Mouse (Mus musculus) erythroid progenitor cell, adult 5-6 weeks (primary cell): ENCODE measurements at regions not wholly inside any gene's neighbourhood (a gene's known extent, or its start where the extent isn't known, plus 50 kb on each side); places are given as distances from the start of the nearest gene placed in this dataset.

Experiments used
- ATAC-seq: replicated peaks from 2 replicates; pipeline ENCODE4 v1.8.0; 2016; ENCODE audit warnings: moderate number of reproducible peaks, mild to moderate bottlenecking, moderate TSS enrichment, inconsistent platforms; ENCODE audit not compliant: poor library complexity, low FRiP score, severe bottlenecking

- ATAC-seq, result no peak
These were observed 52.8 kb upstream of the Eci2 start for GRCm38 (mm10) chr13:35079685-35080084.

GRCm38 (mm10) chr13:35085386-35085785, 58.5 kb upstream of the Eci2 start:
- ATAC-seq, result no peak

DNA sequence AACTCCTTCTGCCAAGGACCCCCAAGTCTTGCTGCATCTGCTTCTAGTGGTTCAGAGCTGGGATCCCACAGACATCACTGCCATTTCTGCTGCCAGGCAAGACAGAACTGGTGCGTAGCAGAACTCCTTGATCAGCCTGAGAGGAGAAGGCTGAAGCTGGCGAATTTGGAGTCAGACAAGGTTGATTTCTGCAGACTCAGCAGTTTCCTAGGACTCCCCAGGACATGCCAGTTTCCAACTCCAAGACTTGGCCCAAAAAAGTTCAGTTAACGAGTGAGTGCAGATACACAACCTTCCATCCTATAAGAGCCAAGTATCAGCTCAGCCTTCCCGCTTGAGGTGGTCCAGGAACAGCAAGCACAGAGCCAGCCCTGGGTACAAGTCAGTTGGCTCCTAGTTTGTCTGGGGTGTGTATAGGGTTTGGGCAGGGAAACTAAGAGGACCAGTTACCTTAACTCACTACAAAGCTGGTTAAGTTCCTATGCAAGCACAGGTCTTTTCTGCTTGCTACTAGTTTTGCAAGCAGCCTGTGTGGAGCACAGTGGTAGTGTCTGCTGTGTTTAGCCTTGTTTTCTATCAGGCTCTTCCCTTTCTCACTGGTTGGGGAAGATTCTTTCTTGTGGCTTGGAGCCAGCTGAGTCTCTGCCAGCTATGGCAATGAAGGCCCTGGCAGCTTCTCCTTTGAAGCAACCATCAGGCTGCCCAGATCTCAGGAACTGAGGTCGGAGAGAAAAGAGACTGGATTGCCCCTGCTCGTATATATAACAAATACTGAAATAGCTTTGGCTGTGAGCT, 60.5 kb upstream of the Eci2 start:
- ATAC-seq, result no peak

- no peak for ATAC-seq
These were observed 64.3 kb upstream of the Eci2 start for GRCm38 (mm10) chr13:35091155-35091554.

DNA sequence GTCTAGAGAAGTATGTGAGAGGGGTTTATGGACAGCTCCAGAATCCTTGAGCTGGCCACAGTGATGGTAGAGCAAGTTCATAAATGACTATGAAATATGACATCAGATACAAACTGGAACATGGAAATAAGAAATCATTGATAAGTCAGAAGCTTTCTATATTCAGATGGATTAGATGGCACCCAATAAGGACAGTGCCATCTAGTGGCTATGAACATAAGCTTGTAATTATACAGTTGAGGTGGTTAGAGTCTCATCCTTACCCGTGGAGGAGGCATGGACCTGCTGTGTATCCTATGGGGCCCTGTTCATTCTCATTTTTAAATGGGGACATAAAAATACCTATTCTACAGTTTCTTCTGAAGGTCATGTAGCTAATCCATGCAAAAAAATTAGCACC, 92.9 kb upstream of the Eci2 start:
- ATAC-seq, result no peak

- ATAC-seq, result no peak
These were observed 102.6 kb upstream of the Eci2 start for GRCm38 (mm10) chr13:35129475-35129874.

DNA sequence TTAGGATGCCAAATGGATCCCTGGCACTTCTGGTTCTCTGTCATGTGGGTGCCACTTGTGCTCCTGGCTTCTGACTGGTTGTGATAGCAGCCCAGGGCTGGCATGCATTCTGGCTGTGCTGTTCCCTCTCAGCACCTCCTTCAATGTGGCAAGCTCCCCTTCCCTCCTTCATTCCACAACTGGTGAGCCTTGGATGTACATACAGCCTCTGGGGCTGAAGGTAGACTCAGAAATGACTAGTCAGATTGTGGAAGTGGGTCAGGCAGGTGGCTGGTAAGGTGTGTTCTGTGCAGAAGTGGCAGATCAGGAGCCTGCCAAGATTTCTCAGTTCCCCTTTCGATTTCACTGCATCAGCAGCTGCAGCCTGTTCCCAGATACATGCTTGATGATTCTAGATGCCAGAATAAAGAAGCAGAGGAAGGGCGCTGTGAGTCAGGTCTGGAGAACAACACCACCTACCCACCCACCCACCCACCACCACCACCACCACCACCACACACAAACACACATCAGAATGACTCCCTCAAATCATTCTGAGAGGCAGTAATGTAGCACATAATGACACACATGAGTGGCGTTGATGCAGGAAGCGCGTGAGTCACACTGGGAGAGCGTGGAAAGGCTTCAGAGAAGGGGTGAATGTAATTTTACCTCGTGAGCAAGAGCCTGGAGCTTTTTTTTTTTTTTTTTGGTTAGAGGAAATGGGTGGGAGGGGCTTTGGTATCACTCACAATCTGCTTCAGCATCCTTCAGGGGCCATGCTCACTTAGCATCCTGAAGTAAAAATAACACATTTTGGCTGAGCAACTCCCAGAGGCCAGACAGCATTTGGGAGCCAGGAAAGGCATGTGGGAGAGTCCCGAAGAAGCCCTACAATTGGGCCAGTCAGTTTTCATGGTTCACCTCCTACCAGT, 104.6 kb upstream of the Eci2 start:
- ATAC-seq, result no peak

DNA sequence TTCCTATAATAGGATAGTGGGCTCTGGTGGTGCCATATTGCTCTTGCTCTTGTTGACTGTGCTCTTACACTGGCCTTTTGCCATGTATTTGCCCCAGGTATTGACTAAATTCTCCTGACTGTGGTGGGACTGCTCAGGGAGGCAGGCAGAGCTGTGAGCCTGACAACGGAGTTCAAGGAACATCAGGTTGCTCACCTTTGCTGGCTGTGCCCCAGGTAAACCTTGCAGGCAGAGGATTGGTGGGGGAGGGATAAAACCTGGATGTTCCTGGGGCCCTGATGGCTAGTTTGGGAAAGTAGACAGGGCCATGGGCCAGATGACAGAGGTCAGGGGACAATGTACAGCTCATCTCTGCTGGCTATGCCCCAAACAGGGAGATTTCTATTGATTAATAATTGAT, 124.7 kb upstream of the Eci2 start:
- no peak for ATAC-seq

GRCm38 (mm10) chr13:35159456-35159855, 132.6 kb upstream of the Eci2 start:
- no peak for ATAC-seq

GRCm38 (mm10) chr13:35160767-35161166, 133.9 kb upstream of the Eci2 start:
- no peak for ATAC-seq

DNA sequence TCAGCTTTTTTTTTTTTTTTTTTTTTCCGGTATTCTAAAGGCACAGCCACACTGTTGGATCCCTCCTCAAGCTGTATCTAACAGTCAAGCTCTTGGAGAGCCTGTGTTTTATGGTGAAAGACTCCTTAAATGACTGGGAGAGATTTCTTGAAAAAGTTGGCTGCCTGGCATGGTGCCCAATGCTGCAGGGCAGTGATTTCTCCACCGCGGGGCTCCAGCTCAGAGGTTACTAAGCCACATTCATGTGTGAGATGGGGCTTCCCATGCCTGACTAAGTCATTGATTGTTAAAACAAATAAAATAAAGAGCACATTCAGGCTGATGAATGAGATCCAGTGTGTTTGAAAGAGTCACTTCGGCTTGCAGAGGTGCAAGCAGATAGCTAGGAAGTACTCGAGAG, 139.2 kb upstream of the Eci2 start:
- no peak for ATAC-seq

GRCm38 (mm10) chr13:35166831-35167541, 140.1 kb upstream of the Eci2 start:
- ATAC-seq, result no peak

DNA sequence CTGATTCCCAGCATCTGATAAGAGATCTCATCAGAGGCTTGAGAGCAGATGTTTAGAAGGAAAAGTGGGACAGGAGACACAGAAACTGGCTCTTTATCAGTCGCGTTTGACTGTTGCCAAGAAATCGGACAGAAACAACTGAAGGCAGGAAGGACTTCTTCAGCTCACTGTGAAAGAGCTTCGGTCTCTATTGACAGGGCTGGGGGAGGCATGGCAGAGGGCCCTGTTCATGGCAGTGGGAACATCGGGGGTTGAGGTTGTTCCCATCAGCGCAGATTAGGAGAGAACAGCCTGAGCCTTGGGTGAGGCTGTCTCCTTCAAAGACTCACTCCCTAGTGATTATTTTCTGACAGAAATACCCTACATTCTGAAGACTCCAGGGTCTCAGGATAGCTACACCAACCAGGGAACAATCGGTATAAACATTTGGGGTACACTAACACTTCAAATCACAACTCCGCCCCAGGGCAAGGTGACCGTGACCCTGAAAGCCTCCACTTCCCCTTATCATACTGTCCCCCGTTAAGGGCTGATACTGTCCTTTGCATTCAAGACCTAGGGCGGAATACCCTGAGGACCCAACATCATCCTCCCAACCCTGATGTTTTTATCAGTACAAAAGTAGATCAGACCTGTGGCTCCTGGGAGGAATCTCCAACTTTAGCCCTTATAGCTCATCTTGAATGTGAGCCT, 144.8 kb upstream of the Eci2 start:
- no peak for ATAC-seq

- ATAC-seq, result no peak
These were observed 146.6 kb upstream of the Eci2 start for GRCm38 (mm10) chr13:35173522-35173921.

DNA sequence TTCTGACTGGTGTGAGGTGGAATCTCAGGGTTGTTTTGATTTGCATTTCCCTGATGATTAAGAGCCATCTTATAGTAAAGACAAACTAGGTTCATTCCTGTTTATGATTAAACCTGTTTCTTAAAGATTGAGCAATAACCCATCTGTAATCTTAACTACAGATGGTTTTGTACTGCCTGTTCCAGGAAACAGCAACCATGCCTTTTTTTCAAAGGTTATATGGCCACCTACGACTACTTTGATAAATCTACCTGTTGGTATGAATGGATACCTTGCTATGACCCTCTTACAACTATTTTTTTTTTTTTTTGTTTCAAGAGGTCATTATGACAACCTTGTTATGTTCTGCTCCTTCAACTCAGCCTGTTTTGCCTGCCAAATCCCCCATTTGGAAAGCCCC, 148.7 kb upstream of the Eci2 start:
- no peak for ATAC-seq

GRCm38 (mm10) chr13:35177305-35177704, 150.4 kb upstream of the Eci2 start:
- ATAC-seq, result no peak

DNA sequence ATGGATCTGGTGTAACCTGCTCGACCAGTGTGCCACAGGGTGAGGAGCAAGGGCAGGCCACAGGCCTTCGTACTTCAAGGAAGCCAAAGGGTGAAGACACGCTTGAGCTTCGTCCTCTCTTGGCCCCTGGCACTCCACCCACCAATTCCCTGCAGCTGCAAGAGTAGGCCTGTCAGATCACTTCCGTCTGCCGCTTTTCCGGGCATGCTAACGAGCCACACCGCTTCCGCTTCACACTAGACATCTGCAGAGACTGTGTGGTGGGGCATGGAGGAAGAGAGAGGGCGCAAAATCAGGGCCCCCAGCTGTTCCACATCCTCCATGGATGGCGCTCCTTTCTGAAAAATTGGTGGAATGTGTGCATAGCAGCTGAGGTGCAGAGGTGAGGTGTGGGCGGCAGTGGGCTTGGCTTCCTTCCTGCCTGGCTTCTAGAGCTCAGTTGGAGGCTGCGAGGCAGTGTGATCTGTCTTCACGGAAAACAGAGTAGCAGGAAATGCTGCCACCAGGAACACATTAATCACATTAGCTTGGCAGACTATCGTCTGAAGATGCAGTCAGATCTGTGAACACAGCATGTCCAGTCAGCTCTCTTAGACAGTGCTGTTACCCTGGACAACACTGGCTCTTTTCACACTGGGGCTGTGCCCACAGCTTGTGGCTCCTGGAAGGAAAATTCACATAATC, 162.3 kb upstream of the Eci2 start:
- ATAC-seq, result no peak

DNA sequence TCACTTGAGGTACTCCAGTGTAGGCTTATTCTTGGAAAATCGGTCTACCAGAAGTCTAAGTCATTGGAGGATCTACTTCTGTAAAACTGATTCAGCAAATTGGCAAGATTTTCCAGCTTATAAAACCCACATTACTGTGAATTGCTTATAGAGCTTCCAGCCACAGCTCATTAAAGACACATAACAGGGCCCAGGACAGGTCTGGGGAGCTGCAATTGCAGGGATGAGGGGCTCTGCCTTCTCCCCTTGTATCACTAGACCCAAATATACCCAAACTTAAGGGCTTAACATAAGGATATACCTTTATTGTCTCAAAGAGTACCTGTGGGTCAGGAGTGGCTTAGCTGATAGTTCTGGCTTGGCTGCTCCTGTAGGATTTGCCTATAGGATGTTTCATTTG, 175.2 kb upstream of the Eci2 start:
- ATAC-seq, result no peak

- no peak for ATAC-seq
These were observed 181.4 kb upstream of the Eci2 start for GRCm38 (mm10) chr13:35208319-35208718.
